Comparison of ENCODE assay signal across 9 mouse cellular contexts in the genomic region with DNA sequence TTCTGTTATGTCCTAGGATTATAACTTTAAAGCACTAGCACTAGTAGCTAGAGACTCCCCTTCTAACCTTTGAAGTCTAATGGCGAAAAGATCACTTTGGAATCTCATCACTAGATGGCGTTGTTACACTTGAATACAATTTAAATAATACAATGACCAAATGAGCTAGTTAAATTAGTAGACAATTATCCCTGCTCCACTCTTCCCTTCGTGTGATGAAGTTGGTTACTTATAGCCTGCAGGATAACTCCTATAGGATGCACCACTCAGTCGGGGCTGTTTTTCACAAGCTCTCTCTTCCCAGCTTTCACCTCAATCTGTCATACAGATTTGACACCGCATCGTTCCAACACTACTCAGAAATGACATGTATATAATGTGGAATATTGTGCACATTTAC.
DNase-seq lines count a peak whose midpoint lies in the region; ATAC-seq and TF ChIP-seq lines count a peak whose summit lies in the region.
"Had no signal": no experiment of that assay in that cellular context is flagged by ENCODE, and none has a peak within 500 bp of the region (broad histone marks: within the 10 kb centered on the region; RNA-seq: fewer than 3 reads in every experiment).

No protein-coding gene starts in this region.

- H3K9ac ChIP-seq in lung, postnatal 0 days (replicated peaks; ENCODE audit: low read depth), result no peak overlapping the region
- no peak overlapping the region for H3K9ac ChIP-seq in embryonic facial prominence, embryonic 14.5 days (ENCODE audit: low read depth, low read length)
- no peak overlapping the region for H3K9ac ChIP-seq in intestine, embryonic 16.5 days (ENCODE audit: low read depth, low read length)
- H3K9ac ChIP-seq: heart, embryonic 13.5 days had no signal

- 27% methylated on average over 6 of the region's 6 CpGs for WGBS in lung, postnatal 0 days
- WGBS in lung, adult 2 months, result 33% methylated on average over 6 of the region's 6 CpGs
- WGBS in embryonic facial prominence, embryonic 14.5 days, result 30% methylated on average over 6 of the region's 6 CpGs
- 30% methylated on average over 6 of the region's 6 CpGs for WGBS in intestine, embryonic 16.5 days

- H3K9me3 ChIP-seq in lung, postnatal 0 days (ENCODE audit: low read length), result no peaks in the 10 kb centered on the region
- H3K9me3 ChIP-seq in embryonic facial prominence, embryonic 14.5 days (ENCODE audit: control insufficient read depth, low read length), result no peaks in the 10 kb centered on the region
- H3K9me3 ChIP-seq in intestine, embryonic 16.5 days (ENCODE audit: control insufficient read depth, low read length), result no peaks in the 10 kb centered on the region
- H3K9me3 ChIP-seq: heart, embryonic 13.5 days had no signal

- no peak overlapping the region for H3K4me3 ChIP-seq in lung, postnatal 0 days (ENCODE audit: low read depth, low read length)
- no peak overlapping the region for H3K4me3 ChIP-seq in lung, adult 2 months (replicated peaks; ENCODE audit: extremely low read depth, low read depth, low read length)
- H3K4me3 ChIP-seq in embryonic facial prominence, embryonic 14.5 days (ENCODE audit: low read depth, low read length), result no peak overlapping the region
- H3K4me3 ChIP-seq in intestine, embryonic 16.5 days (ENCODE audit: low read length), result no peak overlapping the region
- H3K4me3 ChIP-seq: heart, embryonic 13.5 days had no signal

- peak; percentile 3 for DNase-seq in CD4-positive, CD25-positive, alpha-beta regulatory T cell, adult 2 months (ENCODE audit: low read depth, low spot score)
- peak; percentile 54 for DNase-seq in lung, postnatal 0 days (ENCODE audit: low spot score)
- DNase-seq in lung, adult 2 months, result no peak
- peak; percentile 75 for DNase-seq in embryonic facial prominence, embryonic 14.5 days (ENCODE audit: low spot score)
- no peak for DNase-seq in thymus, postnatal 4 days

- no peaks in the 10 kb centered on the region for H3K4me1 ChIP-seq in lung, postnatal 0 days (ENCODE audit: insufficient read depth, low read depth, low read length)
- no peaks in the 10 kb centered on the region for H3K4me1 ChIP-seq in lung, adult 2 months (ENCODE audit: control insufficient read depth, insufficient read depth, low read length)
- H3K4me1 ChIP-seq in embryonic facial prominence, embryonic 14.5 days (ENCODE audit: control insufficient read depth, insufficient read depth, low read length), result no peaks in the 10 kb centered on the region
- no peaks in the 10 kb centered on the region for H3K4me1 ChIP-seq in intestine, embryonic 16.5 days (ENCODE audit: control insufficient read depth, insufficient read depth, low read length)
- H3K4me1 ChIP-seq: heart, embryonic 13.5 days had no signal

- TF ChIP-seq CTCF in lung, postnatal 0 days (IDR thresholded peaks at IDR 0.05), result peak; percentile 57
- no peak for TF ChIP-seq CTCF in lung, adult 2 months (IDR thresholded peaks at IDR 0.05; ENCODE audit: insufficient read depth, low read length)

- H3K4me2 ChIP-seq in lung, postnatal 0 days (replicated peaks; ENCODE audit: low read depth, low read length), result no peak overlapping the region
- H3K4me2 ChIP-seq in embryonic facial prominence, embryonic 14.5 days (ENCODE audit: low read depth, low read length), result no peak overlapping the region
- H3K4me2 ChIP-seq in intestine, embryonic 16.5 days (ENCODE audit: low read depth, low read length), result no peak overlapping the region
- H3K4me2 ChIP-seq: heart, embryonic 13.5 days had no signal

- H3K27ac ChIP-seq in lung, postnatal 0 days (ENCODE audit: low read length), result no peak overlapping the region
- no peak overlapping the region for H3K27ac ChIP-seq in embryonic facial prominence, embryonic 14.5 days (replicated peaks; ENCODE audit: low read depth, low read length)
- H3K27ac ChIP-seq in intestine, embryonic 16.5 days (ENCODE audit: low read length), result no peak overlapping the region
- H3K27ac ChIP-seq: heart, embryonic 13.5 days had no signal

- TF ChIP-seq POLR2A in lung, adult 2 months (IDR thresholded peaks at IDR 0.05; ENCODE audit: borderline replicate concordance, extremely low read depth, low read depth, low read length), result no peak

- ATAC-seq in CD4-positive, CD25-positive, alpha-beta regulatory T cell, adult 4 months, result no peak
- no peak for ATAC-seq in lung, postnatal 0 days
- ATAC-seq in embryonic facial prominence, embryonic 14.5 days (ENCODE audit: low read depth), result peak; percentile 68; the same call in 1 of the 2 replicates
- ATAC-seq in megakaryocyte-erythroid progenitor cell, adult 5-6 weeks (replicated peaks; ENCODE audit: low FRiP score, low TSS enrichment, poor library complexity, severe bottlenecking), result peak; percentile 72
- no peak for ATAC-seq in intestine, embryonic 16.5 days

- H3K36me3 ChIP-seq in lung, postnatal 0 days (ENCODE audit: insufficient read depth, low read length), result no peaks in the 10 kb centered on the region
- no peaks in the 10 kb centered on the region for H3K36me3 ChIP-seq in embryonic facial prominence, embryonic 14.5 days (ENCODE audit: control insufficient read depth, insufficient read depth, low read length)
- H3K36me3 ChIP-seq in intestine, embryonic 16.5 days (ENCODE audit: control insufficient read depth, insufficient read depth, low read length), result no peaks in the 10 kb centered on the region
- H3K36me3 ChIP-seq: heart, embryonic 13.5 days had no signal

- no peaks in the 10 kb centered on the region for H3K27me3 ChIP-seq in lung, postnatal 0 days (replicated peaks; ENCODE audit: insufficient read depth, low read length)
- H3K27me3 ChIP-seq in embryonic facial prominence, embryonic 14.5 days (replicated peaks; ENCODE audit: control insufficient read depth, insufficient read depth, low read length), result no peaks in the 10 kb centered on the region; the same call in 1 of the 2 replicates
- H3K27me3 ChIP-seq in intestine, embryonic 16.5 days (replicated peaks; ENCODE audit: control insufficient read depth, insufficient read depth, low read length), result no peaks in the 10 kb centered on the region
- H3K27me3 ChIP-seq: heart, embryonic 13.5 days had no signal

- TF ChIP-seq EP300 in lung, postnatal 0 days (IDR thresholded peaks at IDR 0.05), result no peak

Comparison
In these comparisons a context has a peak if more than half of its experiments do, and no peak if none do; other contexts are left out.
1. DNase-seq: peak in CD4-positive, CD25-positive, alpha-beta regulatory T cell, adult 2 months (single experiment), lung, postnatal 0 days (single experiment) and embryonic facial prominence, embryonic 14.5 days (single experiment); none in lung, adult 2 months (single experiment) and thymus, postnatal 4 days (single experiment).
2. ATAC-seq: peak in embryonic facial prominence, embryonic 14.5 days (single experiment) and megakaryocyte-erythroid progenitor cell, adult 5-6 weeks (single experiment); none in CD4-positive, CD25-positive, alpha-beta regulatory T cell, adult 4 months (single experiment), lung, postnatal 0 days (single experiment) and intestine, embryonic 16.5 days (single experiment).